Mouse (Mus musculus): ENCODE results near the gene Olfr508.

DNA sequence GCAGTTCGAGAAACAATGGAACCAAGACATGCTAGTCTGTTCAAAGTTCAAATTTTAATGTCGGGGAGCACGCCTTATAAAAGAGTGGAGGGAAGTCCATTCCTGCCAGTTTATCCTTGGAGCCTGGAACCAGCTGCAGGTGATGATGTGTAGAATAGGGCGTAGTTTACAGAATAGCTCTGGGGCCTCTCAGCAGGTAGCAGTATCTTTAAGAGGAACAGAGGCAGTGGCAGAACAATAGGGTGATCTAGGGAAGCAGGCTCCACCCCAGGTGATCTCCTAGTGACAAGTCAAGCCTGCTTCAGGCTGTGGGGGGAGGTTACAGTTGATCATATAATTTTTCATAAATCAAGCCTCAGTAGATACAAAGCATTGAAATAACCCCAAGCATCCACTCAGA, 49.1 kb downstream of the Olfr508 start:
- TF ChIP-seq CTCF (IDR thresholded peaks at IDR 0.05; ENCODE audit: low read depth, low read length) (no peak), POLR2A (IDR thresholded peaks at IDR 0.05; ENCODE audit: insufficient read depth, low read length) (no peak)

Data from ES-Bruce4 (cell line).